In the genomic region with DNA sequence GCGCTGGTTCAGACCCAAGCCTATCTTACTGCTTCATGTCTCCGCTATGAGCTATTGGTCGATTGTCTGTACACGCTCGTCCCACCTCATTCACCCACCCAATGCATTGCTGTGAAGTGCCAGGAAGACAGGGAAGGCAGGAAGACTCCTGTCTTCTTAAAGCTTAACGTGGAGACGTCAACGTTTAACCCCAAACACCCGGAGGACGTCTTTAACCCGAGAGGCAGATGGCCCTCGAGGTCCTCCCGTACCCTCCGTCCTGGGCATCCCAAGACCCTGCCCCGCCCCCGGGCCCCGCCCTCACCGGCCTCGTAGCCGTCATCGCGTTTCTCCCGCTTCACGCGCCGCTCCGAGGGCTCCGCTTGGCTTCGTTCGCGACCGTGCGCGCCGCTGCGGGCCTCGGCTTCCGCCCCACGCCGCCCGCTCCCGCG, we compare ENCODE assay signal across 9 mouse cellular contexts. TPM values are rescaled to one million over a fixed set of nuclear protein-coding genes. Genes with fewer than 3 reads are reported as not detected.
DNase-seq lines count a peak whose midpoint lies in the region; ATAC-seq and TF ChIP-seq lines count a peak whose summit lies in the region.
"Had no signal": no experiment of that assay in that cellular context is flagged by ENCODE, and none has a peak within 500 bp of the region (broad histone marks: within the 10 kb centered on the region; RNA-seq: fewer than 3 reads in every experiment).

No protein-coding gene starts in this region.

- peak overlapping the region; percentile 79 for H3K9ac ChIP-seq in liver, embryonic 14.5 days (replicated peaks)

- no peak for TF ChIP-seq POLR2A in brain, embryonic 14.5 days (IDR thresholded peaks at IDR 0.05; ENCODE audit: borderline replicate concordance, extremely low read depth, insufficient read depth, insufficient read length, poor library complexity, severe bottlenecking)

- H3K4me1 ChIP-seq in heart, embryonic 10.5 days = peaks cover 40% of the 10 kb centered on the region
- peaks cover 23 to 25% of the 10 kb centered on the region in 2 experiments for H3K4me1 ChIP-seq in liver, embryonic 14.5 days (replicated peaks; ENCODE audit: control insufficient read depth in 2 of 2, insufficient read depth in 2 of 2, low read length in 1 of 2)

- peak overlapping the region; percentile 99 for H3K4me3 ChIP-seq in heart, embryonic 10.5 days
- peak overlapping the region; percentile 91 for H3K4me3 ChIP-seq in C2C12 (ENCODE audit: insufficient read depth, poor library complexity, severe bottlenecking)
- H3K4me3 ChIP-seq in liver, embryonic 14.5 days (ENCODE audit: insufficient read depth in 1 of 2, low read depth in 2 of 2, low read length in 2 of 2) = peak overlapping the region; percentile 80 to 92

- peaks cover 37% of the 10 kb centered on the region for H3K79me3 ChIP-seq in C2C12 (ENCODE audit: low read depth)

- DNase-seq in heart, embryonic 10.5 days (ENCODE audit: low spot score) = no peak
- no peak for DNase-seq in heart, adult 18-20 months
- peak; percentile 21 for DNase-seq in brain, embryonic 14.5 days (ENCODE audit: low read depth)
- DNase-seq in heart, postnatal 4 days = peak; percentile 46
- no peak for DNase-seq in liver, embryonic 14.5 days (ENCODE audit: low read depth in 3 of 3, low spot score in 3 of 3)
- DNase-seq in testis, postnatal 14 days (ENCODE audit: low spot score) = peak; percentile 52
- no peak for DNase-seq in layer of hippocampus, postnatal 36 days

- H3K9me3 ChIP-seq in heart, embryonic 10.5 days = no peaks in the 10 kb centered on the region
- no peaks in the 10 kb centered on the region for H3K9me3 ChIP-seq in liver, embryonic 14.5 days (ENCODE audit: control insufficient read depth, low read length)

- no peak for TF ChIP-seq EP300 in liver, embryonic 14.5 days (IDR thresholded peaks at IDR 0.05; ENCODE audit: low read depth)

- peaks cover 30% of the 10 kb centered on the region for H3K36me3 ChIP-seq in heart, embryonic 10.5 days
- H3K36me3 ChIP-seq in C2C12 (ENCODE audit: control insufficient read depth, insufficient read depth) = peaks cover 30% of the 10 kb centered on the region
- H3K36me3 ChIP-seq in liver, embryonic 14.5 days (replicated peaks; ENCODE audit: control insufficient read depth, insufficient read depth, low read depth) = peaks cover 15% of the 10 kb centered on the region

- no peaks in the 10 kb centered on the region for H3K27me3 ChIP-seq in heart, embryonic 10.5 days (ENCODE audit: insufficient read depth, poor library complexity, severe bottlenecking)
- no peaks in the 10 kb centered on the region for H3K27me3 ChIP-seq in C2C12 (ENCODE audit: control insufficient read depth, insufficient read depth, insufficient read length)
- H3K27me3 ChIP-seq in liver, embryonic 14.5 days (ENCODE audit: control insufficient read depth, insufficient read depth, low read length) = no peaks in the 10 kb centered on the region

- no peak for TF ChIP-seq CTCF in C2C12 (IDR thresholded peaks at IDR 0.05; ENCODE audit: control insufficient read depth, insufficient read depth, insufficient read length)
- TF ChIP-seq CTCF in brain, embryonic 14.5 days (IDR thresholded peaks at IDR 0.05; ENCODE audit: borderline replicate concordance, extremely low read depth, insufficient read depth, insufficient read length) = no peak
- TF ChIP-seq CTCF in liver, embryonic 14.5 days (IDR thresholded peaks at IDR 0.05; ENCODE audit: low read depth) = no peak

- H3K4me2 ChIP-seq in liver, embryonic 14.5 days (ENCODE audit: low read depth) = peak overlapping the region; percentile 78

- peak overlapping the region; percentile 98 for H3ac ChIP-seq in C2C12 (ENCODE audit: control insufficient read depth, insufficient read length, low read depth)

- H3K79me2 ChIP-seq in C2C12 (ENCODE audit: control insufficient read depth, insufficient read depth) = peaks cover 63% of the 10 kb centered on the region

- ATAC-seq in liver, embryonic 14.5 days (ENCODE audit: insufficient read depth) = peak; percentile 44; the same call in 1 of the 2 replicates

- WGBS in heart, embryonic 10.5 days = under 1% methylated on average over 43 of the region's 43 CpGs
- WGBS in liver, embryonic 14.5 days (ENCODE audit: insufficient replicate concordance) = under 1% methylated on average over 42 of the region's 43 CpGs

- peak overlapping the region; percentile 92 for H3K27ac ChIP-seq in heart, embryonic 10.5 days
- peak overlapping the region; percentile 31; the same call in 1 of the 2 replicates for H3K27ac ChIP-seq in liver, embryonic 14.5 days

TF ChIP-seq in C2C12, 6 proteins besides CTCF, POLR2A, EP300 and RAD21:
- TF ChIP-seq USF1 (IDR thresholded peaks at IDR 0.05; ENCODE audit: low read depth) (no peak), MAX (IDR thresholded peaks at IDR 0.05) (no peak), FOSL1 (IDR thresholded peaks at IDR 0.05; ENCODE audit: insufficient read depth, low read length, poor library complexity, severe bottlenecking) (no peak), CEBPB (IDR thresholded peaks at IDR 0.05; ENCODE audit: low read depth) (no peak), MYOG (IDR thresholded peaks at IDR 0.05; ENCODE audit: control insufficient read depth, extremely low read depth, insufficient read length) (no peak), MYOD1 (IDR thresholded peaks at IDR 0.05; ENCODE audit: control insufficient read depth, insufficient read length, low read depth) (no peak)

RNA-seq across cellular contexts. Expression of a gene that starts 0.5 kb away (rescaled TPM):
- 52.7 and 88.8 TPM in 2 replicates for polyA plus RNA-seq in heart, embryonic 10.5 days (2016; fragmentation: Nextera tagmentation; extraction: Ambion mirVana)
- total RNA-seq in heart, adult 18-20 months (2021) = 10 to 100 TPM; 47.8 to 48.1 TPM
- polyA plus RNA-seq in C2C12 (2012; fragmentation: generic; extraction: Trizol) = 68.5 TPM
- polyA plus RNA-seq in brain, embryonic 14.5 days (2012; rRNA removed) = 40.9 and 65.0 TPM in 2 replicates
- 10 to 100 TPM; 52.6 to 54.1 TPM for total RNA-seq in heart, postnatal 4 days (2021)
- polyA plus RNA-seq in liver, embryonic 14.5 days (2012; rRNA removed) = 13.1 and 21.7 TPM in 2 replicates
- 24.1 and 26.6 TPM in 2 replicates for polyA plus RNA-seq in liver, embryonic 14.5 days (2014; fragmentation: Nextera tagmentation; extraction: Ambion mirVana)
- total RNA-seq in layer of hippocampus, postnatal 36 days (2021) = 100 to 1,000 TPM in 1 of 2 experiments, 10 to 100 TPM in 1; 97.9 to 104 TPM

RNA-seq across cellular contexts. Expression of a gene that starts 14.3 kb away (rescaled TPM):
- polyA plus RNA-seq in heart, embryonic 10.5 days (2016; fragmentation: Nextera tagmentation; extraction: Ambion mirVana) = 1.2 and 1.8 TPM in 2 replicates
- total RNA-seq in heart, adult 18-20 months (2021) = under 1 TPM in 1 of 2 experiments, not detected in 1; 0.59 TPM
- polyA plus RNA-seq in C2C12 (2012; fragmentation: generic; extraction: Trizol) = 0.02 TPM
- 0.04 and 0.20 TPM in 2 replicates for polyA plus RNA-seq in brain, embryonic 14.5 days (2012; rRNA removed)
- total RNA-seq in heart, postnatal 4 days (2021) = under 1 TPM; 0.45 to 0.48 TPM
- polyA plus RNA-seq in liver, embryonic 14.5 days (2012; rRNA removed) = not detected in 2 replicates
- polyA plus RNA-seq in liver, embryonic 14.5 days (2014; fragmentation: Nextera tagmentation; extraction: Ambion mirVana) = 0.09 TPM in 1 of 2 replicates, not detected in the other
- not detected for total RNA-seq in layer of hippocampus, postnatal 36 days (2021)
- total RNA-seq: left cerebral cortex, postnatal 10 days had no signal

RNA-seq across cellular contexts. Expression of a gene that starts 21.1 kb away (rescaled TPM):
- 533 and 575 TPM in 2 replicates for polyA plus RNA-seq in heart, embryonic 10.5 days (2016; fragmentation: Nextera tagmentation; extraction: Ambion mirVana)
- 100 to 1,000 TPM; 121 to 125 TPM for total RNA-seq in heart, adult 18-20 months (2021)
- polyA plus RNA-seq in C2C12 (2012; fragmentation: generic; extraction: Trizol) = 506 TPM
- polyA plus RNA-seq in brain, embryonic 14.5 days (2012; rRNA removed) = 181 and 258 TPM in 2 replicates
- 100 to 1,000 TPM; 234 to 244 TPM for total RNA-seq in heart, postnatal 4 days (2021)
- 116 and 125 TPM in 2 replicates for polyA plus RNA-seq in liver, embryonic 14.5 days (2012; rRNA removed)
- 263 and 278 TPM in 2 replicates for polyA plus RNA-seq in liver, embryonic 14.5 days (2014; fragmentation: Nextera tagmentation; extraction: Ambion mirVana)
- 10 to 100 TPM; 80.9 to 90.9 TPM for total RNA-seq in layer of hippocampus, postnatal 36 days (2021)

RNA-seq across cellular contexts. Expression of a gene that starts 21.5 kb away (rescaled TPM):
- 58.0 and 72.6 TPM in 2 replicates for polyA plus RNA-seq in heart, embryonic 10.5 days (2016; fragmentation: Nextera tagmentation; extraction: Ambion mirVana)
- 10 to 100 TPM; 18.8 to 19.7 TPM for total RNA-seq in heart, adult 18-20 months (2021)
- polyA plus RNA-seq in C2C12 (2012; fragmentation: generic; extraction: Trizol) = 48.5 TPM
- 37.2 and 38.4 TPM in 2 replicates for polyA plus RNA-seq in brain, embryonic 14.5 days (2012; rRNA removed)
- 10 to 100 TPM; 35.0 to 37.3 TPM for total RNA-seq in heart, postnatal 4 days (2021)
- 18.4 and 22.0 TPM in 2 replicates for polyA plus RNA-seq in liver, embryonic 14.5 days (2012; rRNA removed)
- 22.9 and 24.3 TPM in 2 replicates for polyA plus RNA-seq in liver, embryonic 14.5 days (2014; fragmentation: Nextera tagmentation; extraction: Ambion mirVana)
- total RNA-seq in layer of hippocampus, postnatal 36 days (2021) = 10 to 100 TPM; 20.6 to 21.3 TPM

RNA-seq across cellular contexts. Expression of a gene that starts 36.8 kb away (rescaled TPM):
- polyA plus RNA-seq in heart, embryonic 10.5 days (2016; fragmentation: Nextera tagmentation; extraction: Ambion mirVana) = 173 and 209 TPM in 2 replicates
- 100 to 1,000 TPM; 301 to 320 TPM for total RNA-seq in heart, adult 18-20 months (2021)
- 428 TPM for polyA plus RNA-seq in C2C12 (2012; fragmentation: generic; extraction: Trizol)
- polyA plus RNA-seq in brain, embryonic 14.5 days (2012; rRNA removed) = 224 and 257 TPM in 2 replicates
- total RNA-seq in heart, postnatal 4 days (2021) = 100 to 1,000 TPM; 231 to 246 TPM
- 38.6 and 64.0 TPM in 2 replicates for polyA plus RNA-seq in liver, embryonic 14.5 days (2012; rRNA removed)
- polyA plus RNA-seq in liver, embryonic 14.5 days (2014; fragmentation: Nextera tagmentation; extraction: Ambion mirVana) = 58.5 and 58.9 TPM in 2 replicates
- 100 to 1,000 TPM; 291 to 298 TPM for total RNA-seq in layer of hippocampus, postnatal 36 days (2021)

Comparison
In these comparisons a context has a peak if more than half of its experiments do, and no peak if none do; other contexts are left out.
1. DNase-seq: peak in brain, embryonic 14.5 days (single experiment), heart, postnatal 4 days (single experiment) and testis, postnatal 14 days (single experiment); none in heart, embryonic 10.5 days (single experiment), heart, adult 18-20 months (0 of 2), liver, embryonic 14.5 days (0 of 3) and layer of hippocampus, postnatal 36 days (0 of 2).
2. Peak in every context shown above with its lines, with median percentiles within 50 percentile points of each other: H3K4me3 ChIP-seq.